Mouse (Mus musculus) layer of hippocampus, adult 9-10 months (tissue): Measurements from ENCODE around the gene Wars.

Source experiments
- DNase-seq: peaks from one replicate; pipeline ENCODE4 v3.0.0; 2022; ENCODE audit warnings: low spot score

The Wars gene

GRCm38 (mm10) chr12:108825561-108826224 lies 68.3 kb downstream of the Wars start:
- DNase-seq, result no peak

DNA sequence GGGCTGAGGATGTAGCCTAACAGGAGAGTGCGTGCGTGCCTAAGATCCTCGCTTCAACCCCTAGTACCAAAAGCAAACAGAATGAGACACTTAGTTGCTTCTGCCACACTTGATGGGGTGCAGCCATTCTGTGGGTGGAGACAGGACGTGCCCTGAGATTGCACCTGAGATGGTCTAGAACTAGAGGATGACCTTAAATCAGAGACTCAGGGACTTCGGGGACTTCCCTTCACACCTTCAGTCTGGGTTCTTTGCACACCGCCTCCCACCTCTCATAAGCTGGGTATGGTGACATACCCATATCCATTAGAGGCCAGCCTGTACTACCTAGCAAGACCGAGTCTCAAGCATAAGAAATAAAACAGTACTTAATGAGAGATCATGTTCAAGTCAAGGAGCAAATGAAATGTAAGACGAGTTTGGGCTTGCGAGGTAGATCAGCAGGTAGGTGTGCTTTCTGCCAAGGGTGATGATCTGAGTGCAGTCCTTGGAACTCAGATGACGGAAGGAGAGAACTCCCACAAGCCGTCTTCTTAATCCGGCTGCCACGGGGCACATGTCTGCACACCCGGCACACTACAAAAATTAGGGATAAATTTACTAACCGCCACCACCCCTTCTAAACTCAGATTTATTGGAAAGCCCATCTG lies 69.6 kb downstream of the Wars start:
- no peak for DNase-seq

GRCm38 (mm10) chr12:108823036-108823435 lies 70.9 kb downstream of the Wars start:
- DNase-seq, result no peak

DNA sequence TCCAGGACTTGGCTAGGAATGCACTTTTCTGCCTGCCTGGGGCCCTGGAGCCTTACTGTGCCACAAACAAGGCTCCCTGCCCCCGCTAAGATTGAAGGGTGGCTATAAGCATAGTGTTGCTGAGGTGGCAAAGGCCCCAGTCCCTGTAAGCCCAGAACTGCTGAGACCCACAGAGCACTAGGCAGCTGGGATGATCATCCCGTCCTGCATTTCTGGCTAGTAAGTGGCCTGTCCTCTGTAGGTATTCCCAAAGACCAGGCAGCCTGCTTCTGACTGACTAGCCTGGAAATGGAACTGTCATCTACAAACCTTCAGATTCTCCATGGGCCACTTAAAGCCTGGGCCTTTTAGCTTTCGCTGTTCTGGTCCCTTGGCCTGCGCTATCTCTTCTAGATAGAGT lies 73.5 kb downstream of the Wars start:
- DNase-seq, result no peak

GRCm38 (mm10) chr12:108816569-108816968 lies 77.4 kb downstream of the Wars start:
- DNase-seq, result no peak

- DNase-seq, result no peak
Measured at GRCm38 (mm10) chr12:108814470-108814869, 79.5 kb downstream of the Wars start.

- no peak for DNase-seq
Measured at GRCm38 (mm10) chr12:108812463-108812862, 81.5 kb downstream of the Wars start.

DNA sequence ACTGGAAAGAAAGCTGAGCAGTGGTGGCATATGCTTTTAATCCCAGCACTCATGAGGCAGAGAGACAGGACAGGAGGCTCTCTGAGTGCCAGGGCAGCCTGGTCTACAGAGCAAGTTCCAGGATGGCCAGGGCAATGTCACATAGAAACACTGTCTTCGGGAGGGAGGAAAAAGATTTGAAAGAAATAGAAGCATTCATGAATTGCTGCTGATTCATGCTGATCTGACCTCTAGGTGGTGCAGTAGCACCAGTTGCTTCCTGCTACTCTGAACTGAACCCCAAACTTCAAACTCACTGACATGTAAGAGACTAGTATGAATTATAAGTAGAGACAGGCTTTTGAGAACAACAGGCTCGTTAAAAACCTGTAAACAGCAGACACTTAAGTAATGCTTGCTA lies 82.8 kb downstream of the Wars start:
- DNase-seq, result peak; percentile 37

GRCm38 (mm10) chr12:108810309-108810708 lies 83.7 kb downstream of the Wars start:
- DNase-seq, result no peak
